Mouse (Mus musculus): ENCODE data around the gene Kcnh2. TPM values are rescaled to one million over a fixed set of nuclear protein-coding genes. Genes with fewer than 3 reads are reported as not detected.

Kcnh2 gene
- 0.32 TPM for polyA plus RNA-seq (2014; fragmentation: Illumina TruSeq; extraction: RNeasy Lipid Tissue Mini Kit (QIAGEN cat#74804); ENCODE audit: low read depth, low replicate concordance)

GRCm38 (mm10) chr5:24351278-24351677, at the start of gene Kcnh2:
Gene Kcnh2, minus strand, starts transcription at chr5:24351604.

GRCm38 (mm10) chr5:24393392-24393997, 42.1 kb upstream of the Kcnh2 start, which contains the start of gene Abcb8:
Gene Abcb8, plus strand, starts transcription at chr5:24393663.

GRCm38 (mm10) chr5:24391864-24392263, 40.5 kb upstream of the Kcnh2 start, which contains the start of gene Atg9b:
Gene Atg9b, minus strand, starts transcription at chr5:24392143.

GRCm38 (mm10) chr5:24364508-24364907, 13.1 kb upstream of the Kcnh2 start, which contains the start of gene Nos3:
Gene Nos3, plus strand, starts transcription at chr5:24364810.

Other genes with a start within 250 kb of the Kcnh2 start
- gene Nupl2, start 186.6 kb downstream of the Kcnh2 start, polyA plus RNA-seq (2014; fragmentation: Illumina TruSeq; extraction: RNeasy Lipid Tissue Mini Kit (QIAGEN cat#74804); ENCODE audit: low read depth, low replicate concordance), result 50.8 TPM
- gene Nos3, start 13.2 kb upstream of the Kcnh2 start, polyA plus RNA-seq (2014; fragmentation: Illumina TruSeq; extraction: RNeasy Lipid Tissue Mini Kit (QIAGEN cat#74804); ENCODE audit: low read depth, low replicate concordance), result 0.24 TPM
- gene Atg9b, start 40.5 kb upstream of the Kcnh2 start, polyA plus RNA-seq (2014; fragmentation: Illumina TruSeq; extraction: RNeasy Lipid Tissue Mini Kit (QIAGEN cat#74804); ENCODE audit: low read depth, low replicate concordance), result 0.13 TPM
- gene Abcb8, start 42.1 kb upstream of the Kcnh2 start, polyA plus RNA-seq (2014; fragmentation: Illumina TruSeq; extraction: RNeasy Lipid Tissue Mini Kit (QIAGEN cat#74804); ENCODE audit: low read depth, low replicate concordance), result 2.8 TPM
- gene Asic3, start 61.8 kb upstream of the Kcnh2 start, polyA plus RNA-seq (2014; fragmentation: Illumina TruSeq; extraction: RNeasy Lipid Tissue Mini Kit (QIAGEN cat#74804); ENCODE audit: low read depth, low replicate concordance), result 0.17 TPM
- gene Cdk5, start 71.9 kb upstream of the Kcnh2 start, polyA plus RNA-seq (2014; fragmentation: Illumina TruSeq; extraction: RNeasy Lipid Tissue Mini Kit (QIAGEN cat#74804); ENCODE audit: low read depth, low replicate concordance), result 15.1 TPM
- 4.1 TPM for gene Slc4a2, start 72.2 kb upstream of the Kcnh2 start, polyA plus RNA-seq (2014; fragmentation: Illumina TruSeq; extraction: RNeasy Lipid Tissue Mini Kit (QIAGEN cat#74804); ENCODE audit: low read depth, low replicate concordance)
- 4.1 TPM for gene Fastk, start 93.7 kb upstream of the Kcnh2 start, polyA plus RNA-seq (2014; fragmentation: Illumina TruSeq; extraction: RNeasy Lipid Tissue Mini Kit (QIAGEN cat#74804); ENCODE audit: low read depth, low replicate concordance)
- 0.14 TPM for gene Tmub1, start 96.2 kb upstream of the Kcnh2 start, polyA plus RNA-seq (2014; fragmentation: Illumina TruSeq; extraction: RNeasy Lipid Tissue Mini Kit (QIAGEN cat#74804); ENCODE audit: low read depth, low replicate concordance)
- 1.8 TPM for gene Agap3, start 100.6 kb upstream of the Kcnh2 start, polyA plus RNA-seq (2014; fragmentation: Illumina TruSeq; extraction: RNeasy Lipid Tissue Mini Kit (QIAGEN cat#74804); ENCODE audit: low read depth, low replicate concordance)
- gene Gbx1, start 175.6 kb upstream of the Kcnh2 start, polyA plus RNA-seq (2014; fragmentation: Illumina TruSeq; extraction: RNeasy Lipid Tissue Mini Kit (QIAGEN cat#74804); ENCODE audit: low read depth, low replicate concordance), result 0.07 TPM
- not detected for gene Asb10, start 189.4 kb upstream of the Kcnh2 start, polyA plus RNA-seq (2014; fragmentation: Illumina TruSeq; extraction: RNeasy Lipid Tissue Mini Kit (QIAGEN cat#74804); ENCODE audit: low read depth, low replicate concordance)
- gene 4931409K22Rik, start 205.2 kb upstream of the Kcnh2 start, polyA plus RNA-seq (2014; fragmentation: Illumina TruSeq; extraction: RNeasy Lipid Tissue Mini Kit (QIAGEN cat#74804); ENCODE audit: low read depth, low replicate concordance), result 88.2 TPM
- 67.3 TPM for gene Abcf2, start 225.9 kb upstream of the Kcnh2 start, polyA plus RNA-seq (2014; fragmentation: Illumina TruSeq; extraction: RNeasy Lipid Tissue Mini Kit (QIAGEN cat#74804); ENCODE audit: low read depth, low replicate concordance)
- gene Chpf2, start 235.1 kb upstream of the Kcnh2 start, polyA plus RNA-seq (2014; fragmentation: Illumina TruSeq; extraction: RNeasy Lipid Tissue Mini Kit (QIAGEN cat#74804); ENCODE audit: low read depth, low replicate concordance), result 0.48 TPM